Mouse (Mus musculus) NIH3T3 (cell line): ENCODE data around the gene Cnksr3.

ENCODE experiments used
- DNase-seq: peaks from one replicate; pipeline ENCODE4 v3.0.0-alpha.2; 2012; ENCODE audit warnings: low read depth

The Cnksr3 gene

DNA sequence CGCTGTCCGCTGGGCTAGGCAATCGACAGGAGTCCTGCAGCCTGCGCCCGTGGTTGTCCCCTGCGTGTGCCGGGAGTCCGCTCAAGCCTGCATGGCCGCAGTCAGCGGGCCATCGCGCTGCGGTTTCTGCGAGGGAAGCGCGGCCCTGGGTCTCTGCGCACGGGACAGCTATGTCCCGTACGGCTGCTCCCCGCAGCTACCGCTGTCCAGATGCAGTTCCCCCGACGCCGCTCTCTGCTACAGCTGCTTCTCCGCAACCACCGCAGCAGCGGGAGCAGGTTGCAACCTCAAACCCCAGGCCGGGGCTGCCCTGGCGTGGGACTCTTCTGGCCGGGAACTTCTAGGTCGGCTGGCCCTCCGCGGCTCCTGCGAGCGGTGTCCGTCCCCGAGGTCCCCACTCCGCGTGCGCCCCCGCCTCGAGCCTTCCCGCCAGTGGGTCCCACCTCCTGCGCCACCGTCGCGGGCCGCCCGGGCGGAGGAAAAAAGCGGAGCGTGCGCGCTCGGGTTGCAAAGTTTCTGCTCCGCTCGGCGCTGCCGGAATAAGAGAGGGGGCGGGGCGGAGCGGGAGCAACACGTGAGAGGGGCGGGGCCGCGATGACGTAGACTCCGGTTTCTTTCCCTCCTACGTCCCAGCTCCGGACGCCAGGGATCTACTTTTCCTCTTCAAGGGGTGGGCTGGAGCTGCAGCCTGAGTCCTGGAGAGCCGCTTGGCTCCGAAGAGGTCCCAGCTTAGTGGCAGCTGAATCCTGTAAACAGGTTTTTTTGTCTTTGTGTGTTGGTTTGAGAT lies at the start of gene Cnksr3:
Cnksr3 (minus strand) TSS at position 542 of the 787 bp plus-strand sequence.
- peak; percentile 99 for DNase-seq

DNA sequence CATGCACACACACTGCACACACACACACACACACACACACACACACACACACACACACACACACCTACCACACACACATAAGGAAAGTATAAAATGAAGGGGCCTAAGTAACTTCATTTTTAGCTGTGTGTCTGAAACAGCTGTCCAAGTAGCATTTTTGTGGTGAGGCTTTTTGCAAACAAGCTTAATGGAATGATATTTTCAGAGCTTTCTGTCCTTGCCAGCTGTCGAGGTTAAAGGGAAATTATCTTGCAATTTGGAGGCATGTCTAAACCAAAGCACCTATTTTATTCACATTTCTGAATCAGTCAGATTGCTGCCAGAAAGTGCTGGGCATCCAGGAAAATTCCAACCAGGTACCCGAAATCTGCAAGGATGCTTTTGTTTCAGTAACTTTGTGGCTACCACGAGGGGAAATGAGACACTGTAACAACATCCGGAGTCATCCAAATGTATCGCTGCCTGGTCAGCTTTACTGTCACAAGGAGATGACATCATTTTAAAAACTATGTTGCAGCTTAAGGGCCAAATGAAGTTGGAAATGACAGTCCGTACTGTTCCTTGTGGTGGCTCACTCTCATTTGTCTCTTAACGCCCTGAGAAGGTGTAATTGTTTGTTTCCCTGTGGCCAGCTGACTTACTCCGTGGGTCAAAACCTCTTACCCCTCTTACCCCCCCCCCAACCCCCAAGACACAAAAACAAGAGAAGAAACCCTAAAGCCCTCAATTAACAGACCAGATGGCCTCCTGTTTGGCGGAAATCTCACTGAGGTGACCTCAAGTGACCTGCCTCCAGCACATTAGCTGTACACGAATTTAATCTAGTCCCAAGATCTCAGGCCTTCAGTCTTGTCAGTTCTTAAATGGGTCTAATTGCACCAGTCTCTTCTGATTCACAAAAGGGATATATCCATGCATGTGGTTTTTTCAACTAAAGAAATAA lies 48.4 kb upstream of the Cnksr3 start:
- peak; percentile 58 for DNase-seq

GRCm38 (mm10) chr10:7258607-7259006 lies 46.6 kb upstream of the Cnksr3 start:
- DNase-seq, result no peak

GRCm38 (mm10) chr10:7250455-7250854 lies 38.4 kb upstream of the Cnksr3 start:
- no peak for DNase-seq

- no peak for DNase-seq
These were observed 22.6 kb upstream of the Cnksr3 start for GRCm38 (mm10) chr10:7234601-7235000.

DNA sequence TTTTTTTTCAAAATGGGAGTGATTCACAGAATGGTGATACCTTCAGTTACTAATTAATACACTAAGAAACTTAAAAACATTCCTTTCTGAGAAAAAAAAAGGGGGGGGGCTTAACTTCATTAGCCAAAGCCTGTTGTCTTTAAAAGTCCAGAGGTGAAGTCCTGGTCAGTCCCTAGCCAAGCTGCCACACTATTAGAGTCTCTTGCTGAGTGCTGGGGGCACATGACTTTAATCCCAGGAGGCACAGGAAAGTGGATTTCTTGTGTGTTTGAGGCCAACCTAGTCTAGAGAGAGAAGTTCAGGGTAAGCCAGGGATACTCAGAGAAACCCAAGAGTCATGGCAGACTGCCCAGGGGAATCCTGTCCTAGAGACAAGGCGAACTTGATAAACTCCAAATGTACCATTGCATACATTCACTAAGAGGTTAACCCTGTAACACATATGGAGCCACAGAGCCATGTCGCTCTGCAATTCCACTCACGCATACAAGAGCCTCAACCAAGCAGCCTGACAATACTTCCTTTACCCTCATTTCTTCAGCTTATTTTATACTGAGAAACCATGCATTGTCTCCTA lies 5.6 kb upstream of the Cnksr3 start:
- peak; percentile 21 for DNase-seq

DNA sequence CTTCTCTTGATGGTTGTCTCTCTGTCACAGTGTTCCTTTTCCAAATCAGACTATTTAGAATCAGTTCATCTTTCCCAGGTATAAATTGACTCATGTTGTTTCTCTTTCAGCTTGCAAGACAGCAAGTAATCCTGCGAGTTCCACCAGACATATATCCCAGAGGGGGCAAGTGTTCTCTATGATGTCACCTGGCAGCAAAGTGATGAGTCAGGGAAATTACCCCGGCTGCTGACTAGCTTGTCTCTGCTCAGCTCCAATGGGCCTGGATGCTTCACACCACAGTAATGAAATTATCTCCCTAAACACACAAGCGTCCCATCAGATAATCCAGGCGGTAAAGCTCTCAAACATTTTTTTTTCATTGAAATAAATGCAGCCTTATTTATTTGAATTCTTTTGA lies 2.7 kb upstream of the Cnksr3 start:
- DNase-seq, result no peak

DNA sequence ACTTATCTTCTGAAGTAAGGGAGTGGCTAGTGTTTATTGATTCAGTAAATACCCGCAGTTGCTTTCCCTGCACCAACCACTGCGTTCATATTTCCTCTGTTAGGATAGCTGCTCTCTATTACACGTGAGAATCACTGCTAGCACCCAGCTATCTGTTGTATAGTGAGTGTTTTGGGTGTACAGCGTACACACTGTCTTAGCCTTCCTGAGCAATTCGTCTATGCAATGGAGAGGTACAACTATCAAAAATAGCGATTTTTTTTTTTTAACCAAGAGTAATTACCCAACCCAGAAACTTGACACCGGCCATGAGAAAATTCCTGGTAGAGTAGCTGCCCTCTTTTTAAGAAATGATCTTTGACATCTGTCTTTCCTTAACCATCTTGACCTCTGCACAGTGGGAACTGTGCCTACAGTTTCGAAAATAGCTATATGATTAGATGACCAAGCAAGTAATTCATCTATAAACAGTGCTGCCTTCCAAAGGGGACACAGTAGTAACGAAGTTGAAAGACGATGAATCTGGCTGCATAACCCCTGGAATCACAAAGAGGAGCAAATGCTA lies 1.1 kb upstream of the Cnksr3 start:
- peak; percentile 68 for DNase-seq

- DNase-seq, result peak; percentile 92
These were observed 500 bp upstream of the Cnksr3 start for GRCm38 (mm10) chr10:7212537-7212936.

GRCm38 (mm10) chr10:7210991-7211695 lies 894 bp downstream of the Cnksr3 start:
- peak; percentile 90 for DNase-seq

- peak; percentile 22 for DNase-seq
These were observed 2.2 kb downstream of the Cnksr3 start for GRCm38 (mm10) chr10:7209691-7210455.

- DNase-seq, result no peak
These were observed 3.1 kb downstream of the Cnksr3 start for GRCm38 (mm10) chr10:7208859-7209441.

DNA sequence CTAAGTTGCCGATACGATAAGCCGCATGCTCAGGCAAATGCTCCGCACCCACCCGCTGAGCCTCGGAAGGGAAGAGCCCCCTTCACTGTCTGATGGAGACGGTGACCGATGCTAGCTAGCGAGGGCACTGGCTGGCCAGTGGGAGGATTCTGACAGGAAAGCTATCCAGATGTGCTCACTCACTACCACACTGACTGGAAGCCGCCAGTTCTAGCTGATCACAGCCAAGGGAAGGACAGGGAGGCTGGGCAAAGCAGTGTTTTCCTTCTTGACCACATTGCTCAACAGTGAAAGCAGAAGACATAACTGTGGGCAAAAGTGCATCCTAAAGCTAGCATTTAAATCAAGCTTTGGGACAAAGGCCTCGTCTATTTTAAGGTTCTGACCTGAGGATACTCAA lies 4.7 kb downstream of the Cnksr3 start:
- DNase-seq, result no peak

DNA sequence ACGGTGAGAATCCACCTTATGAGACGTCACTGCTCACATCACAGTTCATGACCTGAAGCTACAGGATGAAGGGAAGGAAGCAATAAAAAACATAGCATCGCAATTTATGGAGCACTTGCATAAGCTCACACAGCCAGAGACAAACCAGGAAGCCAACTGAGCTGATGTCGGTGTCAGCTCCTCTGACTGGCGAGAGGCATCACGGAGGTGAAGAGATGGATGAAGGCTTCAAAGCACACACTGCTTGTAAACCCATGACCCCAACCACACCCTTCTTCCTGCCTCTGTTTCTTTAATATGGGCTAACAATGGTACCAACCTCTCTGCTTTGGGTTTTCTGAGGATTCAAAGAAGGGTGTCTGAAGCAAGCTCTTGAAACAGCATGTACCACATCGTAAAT lies 5.5 kb downstream of the Cnksr3 start:
- no peak for DNase-seq

GRCm38 (mm10) chr10:7205576-7205975 lies 6.5 kb downstream of the Cnksr3 start:
- DNase-seq, result no peak

GRCm38 (mm10) chr10:7204953-7205352 lies 7.1 kb downstream of the Cnksr3 start:
- DNase-seq, result no peak

- DNase-seq, result no peak
These were observed 9.5 kb downstream of the Cnksr3 start for GRCm38 (mm10) chr10:7202576-7202975.

GRCm38 (mm10) chr10:7200665-7201064 lies 11.4 kb downstream of the Cnksr3 start:
- DNase-seq, result no peak

DNA sequence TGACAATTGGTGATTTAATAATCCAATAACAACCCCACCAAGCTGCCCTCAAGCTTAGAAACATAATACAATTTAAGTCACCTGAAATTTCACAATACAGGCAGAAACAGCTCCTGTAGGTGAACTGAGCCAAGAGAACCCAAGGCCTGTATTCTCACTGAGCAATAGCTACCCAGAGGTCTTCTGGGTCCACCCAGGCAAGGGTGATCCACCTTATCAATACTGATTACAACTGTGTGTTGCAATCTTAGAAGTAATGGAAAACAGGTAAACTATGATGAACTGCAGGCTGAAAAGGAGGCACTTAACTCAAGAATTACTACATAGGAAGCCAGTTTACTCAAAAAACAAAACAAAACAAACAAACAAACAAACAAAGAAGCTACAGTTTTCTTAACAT lies 13.8 kb downstream of the Cnksr3 start:
- no peak for DNase-seq

- DNase-seq, result no peak
These were observed 14.3 kb downstream of the Cnksr3 start for GRCm38 (mm10) chr10:7197733-7198132.
